Mouse (Mus musculus) v-Abl transformed pro-B cells (cell line): ENCODE data around the gene Sprtn.

Experiments used
- in situ Hi-C, 2 experiments: fragments of 400-800 bp; cut with MboI; formaldehyde crosslinking; loops; one replicate each; pipeline ENCODE4 v1.15.1; 2025; ENCODE audit not compliant: unreplicated experiment in 2 of 2

Gene Sprtn

GRCm38 (mm10) chr8:124897386-124898250, at the start of gene Sprtn, which contains the start of gene Exoc8:
Sprtn (plus strand) TSS chr8:124897886.
Exoc8 (minus strand) TSS chr8:124897705.
- in situ Hi-C loops, result loop anchor here (5.0 to 10.0 kb wide), 3 partner anchors 55 to 137 kb away; no protein-coding TSS in a partner anchor

- in situ Hi-C loops, result loop anchor here in 1 of 2 experiments (25.0 kb wide), 1 partner anchor 1584 kb away; no protein-coding TSS in a partner anchor
Observed at GRCm38 (mm10) chr8:124853511-124853910, 44.2 kb upstream of the Sprtn start.

GRCm38 (mm10) chr8:124859466-124859865, 38.2 kb upstream of the Sprtn start:
- in situ Hi-C loops, result loop anchor here in 1 of 2 experiments (25.0 kb wide), 1 partner anchor 1578 kb away; no protein-coding TSS in a partner anchor

- in situ Hi-C loops, result loop anchor here (10.0 to 25.0 kb wide), 2 partner anchors 175 to 1577 kb away; no protein-coding TSS in a partner anchor
Observed at GRCm38 (mm10) chr8:124860188-124860587, 37.5 kb upstream of the Sprtn start.

GRCm38 (mm10) chr8:124862321-124863162, 35.1 kb upstream of the Sprtn start, which contains the start of the genes Gnpat and 2810004N23Rik:
Gnpat (plus strand) TSS chr8:124863033.
2810004N23Rik (minus strand) TSS chr8:124863120.
- in situ Hi-C loops, result loop anchor here (10.0 to 25.0 kb wide), 2 partner anchors 172 to 1575 kb away; no protein-coding TSS in a partner anchor

- in situ Hi-C loops, result loop anchor here (10.0 to 25.0 kb wide), 2 partner anchors 172 to 1574 kb away; no protein-coding TSS in a partner anchor
Observed at GRCm38 (mm10) chr8:124863163-124863677, 34.5 kb upstream of the Sprtn start.

GRCm38 (mm10) chr8:124863729-124864128, 34.0 kb upstream of the Sprtn start:
- in situ Hi-C loops, result loop anchor here (10.0 to 25.0 kb wide), 2 partner anchors 171 to 1574 kb away; no protein-coding TSS in a partner anchor

- in situ Hi-C loops, result loop anchor here (10.0 to 25.0 kb wide), 2 partner anchors 168 to 1571 kb away; no protein-coding TSS in a partner anchor
Observed at GRCm38 (mm10) chr8:124866669-124867068, 31.0 kb upstream of the Sprtn start.

- in situ Hi-C loops, result loop anchor here (10.0 to 25.0 kb wide), 2 partner anchors 168 to 1570 kb away; no protein-coding TSS in a partner anchor
Observed at GRCm38 (mm10) chr8:124867126-124867525, 30.6 kb upstream of the Sprtn start.

GRCm38 (mm10) chr8:124869708-124870107, 28.0 kb upstream of the Sprtn start:
- in situ Hi-C loops, result loop anchor here (10.0 to 25.0 kb wide), 2 partner anchors 165 to 1568 kb away; no protein-coding TSS in a partner anchor

- in situ Hi-C loops, result loop anchor here in 1 of 2 experiments (25.0 kb wide), 1 partner anchor 1566 kb away; no protein-coding TSS in a partner anchor
Observed at GRCm38 (mm10) chr8:124871474-124871873, 26.2 kb upstream of the Sprtn start.

GRCm38 (mm10) chr8:124872081-124872480, 25.6 kb upstream of the Sprtn start:
- in situ Hi-C loops, result loop anchor here in 1 of 2 experiments (25.0 kb wide), 1 partner anchor 1565 kb away; no protein-coding TSS in a partner anchor

GRCm38 (mm10) chr8:124872690-124873089, 25.0 kb upstream of the Sprtn start:
- in situ Hi-C loops, result loop anchor here in 1 of 2 experiments (25.0 kb wide), 1 partner anchor 1565 kb away; no protein-coding TSS in a partner anchor

GRCm38 (mm10) chr8:124878141-124878540, 19.5 kb upstream of the Sprtn start:
- in situ Hi-C loops, result no loop called here

- in situ Hi-C loops, result no loop called here
Observed at GRCm38 (mm10) chr8:124878946-124879526, 18.6 kb upstream of the Sprtn start.

GRCm38 (mm10) chr8:124888385-124888784, 9.3 kb upstream of the Sprtn start:
- in situ Hi-C loops, result no loop called here

GRCm38 (mm10) chr8:124892596-124892995, 5.1 kb upstream of the Sprtn start:
- in situ Hi-C loops, result loop anchor here in 1 of 2 experiments (10.0 kb wide), 1 partner anchor 142 kb away; no protein-coding TSS in a partner anchor

- in situ Hi-C loops, result loop anchor here (5.0 to 10.0 kb wide), 3 partner anchors 56 to 139 kb away; no protein-coding TSS in a partner anchor
Observed at GRCm38 (mm10) chr8:124896010-124896631, 1.6 kb upstream of the Sprtn start.
